Mouse (Mus musculus) CH12.LX (cell line): ENCODE measurements around the gene AY074887. TPM values are rescaled to one million over a fixed set of nuclear protein-coding genes. Genes with fewer than 3 reads are reported as not detected.

Experiments used
- DNase-seq: peaks from one replicate; pipeline ENCODE4 v3.0.0-alpha.2; 2013; ENCODE audit errors: extremely low read depth
- H3K27ac ChIP-seq: 2 replicates; pipeline ENCODE4 v1.5.1; 2012; ENCODE audit warnings: low read depth, mild to moderate bottlenecking, control low read depth, moderate library complexity; ENCODE audit not compliant: insufficient read depth
- H3K27me3 ChIP-seq: replicated peaks from 2 replicates; pipeline ENCODE3; 2012; ENCODE audit warnings: inconsistent platforms
- H3K36me3 ChIP-seq, 2 experiments: replicated peaks in 1 of 2; 2 replicates each; pipeline versions ENCODE3 to v1.6.1; 2012; ENCODE audit warnings: inconsistent platforms in 1 of 2, low read length in 1 of 2, mild to moderate bottlenecking in 1 of 2, mixed read lengths in 1 of 2, moderate library complexity in 1 of 2; ENCODE audit not compliant: control insufficient read depth in 1 of 2, insufficient read depth in 1 of 2
- H3K4me1 ChIP-seq, 2 experiments: 2 replicates each; pipeline ENCODE4 v1.6.1; 2012; ENCODE audit warnings: inconsistent platforms in 1 of 2, moderate library complexity in 1 of 2; ENCODE audit not compliant: insufficient read depth in 2 of 2, control insufficient read depth in 1 of 2
- H3K4me2 ChIP-seq: 2 replicates; pipeline ENCODE4 v1.6.1; 2012; ENCODE audit warnings: low read depth, mild to moderate bottlenecking, control low read depth; ENCODE audit not compliant: poor library complexity, insufficient read depth, severe bottlenecking
- H3K4me3 ChIP-seq, 3 experiments: fragments of 150-350 bp in 1 of 3; sonication (generic) in 1 of 3; replicated peaks in 1 of 3; 2 replicates each; pipeline versions ENCODE3 to v1.5.1; 2011 to 2012; ENCODE audit warnings: low read depth in 2 of 3, low read length in 2 of 3, mild to moderate bottlenecking in 2 of 3, moderate library complexity in 2 of 3, control low read depth in 1 of 3, improper control_type of control experiment in 1 of 3, inconsistent platforms in 1 of 3, mixed read lengths in 1 of 3; ENCODE audit not compliant: poor library complexity in 1 of 3
- H3K79me2 ChIP-seq: replicated peaks from 2 replicates; pipeline ENCODE4 v1.6.1; 2012; ENCODE audit warnings: mild to moderate bottlenecking, moderate library complexity; ENCODE audit not compliant: control insufficient read depth, poor library complexity, insufficient read depth, severe bottlenecking; ENCODE audit errors: extremely low read depth
- H3K9ac ChIP-seq: 2 replicates; pipeline ENCODE4 v1.6.1; 2012; ENCODE audit warnings: low read depth, mild to moderate bottlenecking, control low read depth, moderate library complexity; ENCODE audit not compliant: insufficient read depth
- H3K9me3 ChIP-seq: replicated peaks from 2 replicates; pipeline ENCODE3; 2012; ENCODE audit warnings: low read length, inconsistent platforms, mixed read lengths
- BHLHE40 ChIP-seq: IDR thresholded peaks from 2 replicates; pipeline ENCODE4 v1.6.1; 2011; ENCODE audit warnings: mild to moderate bottlenecking, low read depth, low read length, improper control_type of control experiment
- CTCF ChIP-seq, 2 experiments: IDR thresholded peaks in 1 of 2; conservative IDR thresholded peaks in 1 of 2; 2 replicates each; pipeline ENCODE4 v1.5.1; 2011 to 2012; ENCODE audit warnings: low read depth in 2 of 2, low read length in 2 of 2, improper control_type of control experiment in 1 of 2, inconsistent platforms in 1 of 2, mild to moderate bottlenecking in 1 of 2, moderate library complexity in 1 of 2
- ELF1 ChIP-seq: IDR thresholded peaks from 2 replicates; pipeline ENCODE4 v1.6.1; 2014; ENCODE audit warnings: low read depth, mild to moderate bottlenecking, inconsistent platforms, low read length, improper control_type of control experiment
- EP300 ChIP-seq: IDR thresholded peaks from 2 replicates; pipeline ENCODE4 v1.6.1; 2011; ENCODE audit warnings: low read length, improper control_type of control experiment
- ETS1 ChIP-seq: conservative IDR thresholded peaks from 2 replicates; pipeline ENCODE4 v1.6.1; 2012; ENCODE audit warnings: low read depth, mild to moderate bottlenecking, inconsistent platforms, low read length, improper control_type of control experiment, moderate library complexity
- HCFC1 ChIP-seq: IDR thresholded peaks from 2 replicates; pipeline ENCODE4 v1.6.1; 2012; ENCODE audit warnings: low read depth, mild to moderate bottlenecking, inconsistent platforms, low read length, improper control_type of control experiment
- JUN ChIP-seq: IDR thresholded peaks from 2 replicates; pipeline ENCODE4 v1.6.1; 2011; ENCODE audit warnings: low read depth, mild to moderate bottlenecking, low read length, improper control_type of control experiment, moderate library complexity; ENCODE audit not compliant: insufficient read depth
- JUND ChIP-seq: conservative IDR thresholded peaks from 2 replicates; pipeline ENCODE4 v1.6.1; 2011; ENCODE audit warnings: low read depth, low read length, improper control_type of control experiment
- KAT2A ChIP-seq: IDR thresholded peaks from 2 replicates; pipeline ENCODE4 v1.6.1; 2012; ENCODE audit warnings: low read length, improper control_type of control experiment, inconsistent platforms; ENCODE audit not compliant: insufficient replicate concordance
- MAFK ChIP-seq: IDR thresholded peaks from 2 replicates; pipeline ENCODE4 v1.6.1; 2011; ENCODE audit warnings: low read length, improper control_type of control experiment; ENCODE audit not compliant: insufficient replicate concordance
- MAX ChIP-seq: IDR thresholded peaks from 2 replicates; pipeline ENCODE4 v1.6.1; 2011; ENCODE audit warnings: low read length, improper control_type of control experiment
- MEF2A ChIP-seq: IDR thresholded peaks from 2 replicates; pipeline ENCODE4 v1.6.1; 2014; ENCODE audit warnings: low read depth, mild to moderate bottlenecking, inconsistent platforms, low read length, improper control_type of control experiment, borderline replicate concordance
- NRF1 ChIP-seq: IDR thresholded peaks from 2 replicates; pipeline ENCODE4 v1.6.1; 2014; ENCODE audit warnings: low read depth, mild to moderate bottlenecking, inconsistent platforms, low read length, improper control_type of control experiment, moderate library complexity
- POLR2A ChIP-seq: IDR thresholded peaks from 2 replicates; pipeline ENCODE4 v1.6.1; 2011; ENCODE audit warnings: low read depth, mild to moderate bottlenecking, improper control_type of control experiment, low read length
- RCOR1 ChIP-seq: conservative IDR thresholded peaks from 2 replicates; pipeline ENCODE4 v1.6.1; 2012; ENCODE audit warnings: low read depth, mild to moderate bottlenecking, inconsistent platforms, low read length, improper control_type of control experiment
- SIN3A ChIP-seq: IDR thresholded peaks from 2 replicates; pipeline ENCODE4 v1.6.1; 2012; ENCODE audit warnings: low read length, improper control_type of control experiment, inconsistent platforms
- SMC3 ChIP-seq: IDR thresholded peaks from 2 replicates; pipeline ENCODE4 v1.6.1; 2011; ENCODE audit warnings: low read depth, low read length, improper control_type of control experiment
- TBP ChIP-seq: conservative IDR thresholded peaks from 2 replicates; pipeline ENCODE4 v1.6.1; 2011; ENCODE audit warnings: low read depth, low read length, improper control_type of control experiment
- ZC3H11A ChIP-seq: IDR thresholded peaks from 2 replicates; pipeline ENCODE4 v1.6.1; 2012; ENCODE audit warnings: low read depth, mild to moderate bottlenecking, inconsistent platforms, low read length, improper control_type of control experiment
- ZKSCAN1 ChIP-seq: IDR thresholded peaks from 2 replicates; pipeline ENCODE4 v1.6.1; 2012; ENCODE audit warnings: low read depth, inconsistent platforms, low read length, improper control_type of control experiment, borderline replicate concordance
- ZNF384 ChIP-seq: IDR thresholded peaks from 2 replicates; pipeline ENCODE4 v1.6.1; 2012; ENCODE audit warnings: low read depth, low read length, improper control_type of control experiment, inconsistent platforms
- dilution Hi-C: fragments of 300-500 bp; cut with MboI; formaldehyde crosslinking; loops from 2 replicates; pipeline ENCODE4 v1.14.3; 2020; ENCODE audit warnings: low sequenced_read_pairs; ENCODE audit not compliant: extremely low pct_unique_long_range_greater_than_20kb, extremely low pct_ligation_motif_present
- in situ Hi-C: fragments of 300-500 bp; cut with MboI; formaldehyde crosslinking; loops from 3 replicates; pipeline ENCODE4 v1.14.3; 2019; ENCODE audit warnings: low sequenced_read_pairs, low pct_ligation_motif_present, low pct_unique_long_range_greater_than_20kb, mixed read lengths
- polyA plus RNA-seq: library from polyadenylated mRNA; unstranded; fragments of >175 nt; gene quantifications from 2 replicates; pipeline ENCODE4 v1.2.1, GENCODE M21; 2012; ENCODE audit warnings: low read depth; ENCODE audit not compliant: insufficient read length
- total RNA-seq, 2 experiments: library from RNA; depleted of rRNA; stranded (reverse); fragments of 300-350 nt in 1 of 2; fragments of >200 nt in 1 of 2; gene quantifications; 2 replicates each; pipeline ENCODE4 v1.2.3; 2012 to 2014

The AY074887 gene
- total and polyA plus RNA-seq, 3 experiments, result not detected

DNA sequence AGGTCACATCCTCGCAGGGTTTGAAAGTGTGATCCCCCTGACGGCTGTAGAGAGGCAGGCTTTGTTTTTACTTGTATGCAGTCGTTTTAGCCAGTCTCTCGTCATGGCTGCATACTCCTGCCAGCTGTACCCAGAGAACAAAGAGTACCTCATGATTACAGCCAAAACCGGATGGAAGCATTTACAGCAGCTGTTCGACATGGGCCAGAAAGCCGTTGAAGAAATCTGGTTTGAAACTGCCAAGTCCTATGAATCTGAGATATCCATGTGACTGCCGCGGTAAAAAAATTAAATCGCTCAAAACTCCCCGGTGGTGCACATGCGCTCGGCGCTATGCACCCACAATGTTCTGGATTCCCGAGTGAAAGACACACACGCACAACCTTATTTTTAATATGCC is 4.5 kb downstream of the AY074887 start:
- no peak overlapping the region for H3K9ac ChIP-seq
- no peak overlapping the region for H3K4me3 ChIP-seq
- no peaks in the 10 kb centered on the region for H3K36me3 ChIP-seq
- H3K9me3 ChIP-seq, result no peaks in the 10 kb centered on the region
- dilution Hi-C loops (no loop called here), in situ Hi-C loops (no loop called here)
- H3K27me3 ChIP-seq, result no peaks in the 10 kb centered on the region
- H3K4me1 ChIP-seq, result peaks cover 0 to 6% of the 10 kb centered on the region in 2 experiments; a peak in 1 of 4 replicates
- no peak for TF ChIP-seq CTCF (conservative IDR thresholded peaks at IDR 0.05 in 1 of 2, IDR thresholded peaks at IDR 0.05 in 1 of 2; ENCODE audit: low read depth in 2 of 2, low read length in 2 of 2)
- no peak for TF ChIP-seq ETS1
- TF ChIP-seq ZC3H11A, result no peak
- TF ChIP-seq ZNF384, result no peak
- TF ChIP-seq BHLHE40, result no peak
- TF ChIP-seq MAX, result no peak
- TF ChIP-seq SIN3A, result no peak
- no peak for TF ChIP-seq POLR2A
- TF ChIP-seq NRF1, result no peak
- TF ChIP-seq MAFK, result no peak
- TF ChIP-seq RCOR1, result no peak
- no peak for TF ChIP-seq JUND
- no peak for TF ChIP-seq TBP
- TF ChIP-seq JUN, result no peak
- TF ChIP-seq KAT2A, result no peak
- TF ChIP-seq ELF1, result no peak
- no peak for TF ChIP-seq MEF2A
- no peak for TF ChIP-seq HCFC1
- TF ChIP-seq ZKSCAN1, result no peak
- H3K4me2 ChIP-seq, result no peak overlapping the region
- no peak overlapping the region for H3K27ac ChIP-seq
- DNase-seq, result no peak
- peaks cover 2% of the 10 kb centered on the region for H3K79me2 ChIP-seq

DNA sequence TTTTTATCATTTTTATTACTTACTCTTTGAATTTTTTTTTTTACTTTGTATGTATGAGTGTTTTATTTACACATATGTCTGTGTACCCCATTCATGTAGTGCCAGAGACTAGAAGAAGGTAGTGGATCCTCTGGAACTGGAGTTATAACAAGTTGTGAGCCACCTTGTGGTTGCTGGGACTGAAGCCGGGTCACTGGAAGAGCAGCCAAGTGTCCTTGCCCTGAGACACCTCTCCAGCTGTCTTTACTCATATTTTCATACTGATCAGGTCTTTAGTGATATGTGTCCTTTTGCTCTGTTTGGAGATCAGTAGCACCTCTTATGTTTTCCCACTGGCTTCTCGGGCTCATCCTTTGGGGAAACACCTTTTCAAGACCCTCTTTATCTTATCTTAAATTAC is 6.3 kb downstream of the AY074887 start:
- dilution Hi-C loops, result no loop called here
- H3K4me3 ChIP-seq, result no peak overlapping the region
- no peaks in the 10 kb centered on the region for H3K79me2 ChIP-seq
- in situ Hi-C loops, result no loop called here
- no peaks in the 10 kb centered on the region for H3K27me3 ChIP-seq
- H3K9ac ChIP-seq, result no peak overlapping the region
- no peak for DNase-seq
- H3K27ac ChIP-seq, result no peak overlapping the region
- TF ChIP-seq POLR2A, result no peak
- TF ChIP-seq CTCF (conservative IDR thresholded peaks at IDR 0.05 in 1 of 2, IDR thresholded peaks at IDR 0.05 in 1 of 2; ENCODE audit: low read depth in 2 of 2, low read length in 2 of 2), result peak in 1 of 2 experiments; percentile 36; a peak in 2 of 4 replicates
- TF ChIP-seq SMC3, result peak; percentile 40
- TF ChIP-seq EP300, result no peak
- no peak for TF ChIP-seq RCOR1
- no peaks in the 10 kb centered on the region for H3K36me3 ChIP-seq
- H3K4me2 ChIP-seq, result no peak overlapping the region
- H3K9me3 ChIP-seq, result no peaks in the 10 kb centered on the region
- H3K4me1 ChIP-seq, result 0 out of 4 replicates have a peak, but pooled peaks cover 0 to under 1% of the 10 kb centered on the region in 2 experiments
